Mouse (Mus musculus): ENCODE measurements at regions not wholly inside any gene's neighbourhood (a gene's known extent, or its start where the extent isn't known, plus 50 kb on each side); places are given as distances from the start of the nearest gene placed in this dataset.

DNA sequence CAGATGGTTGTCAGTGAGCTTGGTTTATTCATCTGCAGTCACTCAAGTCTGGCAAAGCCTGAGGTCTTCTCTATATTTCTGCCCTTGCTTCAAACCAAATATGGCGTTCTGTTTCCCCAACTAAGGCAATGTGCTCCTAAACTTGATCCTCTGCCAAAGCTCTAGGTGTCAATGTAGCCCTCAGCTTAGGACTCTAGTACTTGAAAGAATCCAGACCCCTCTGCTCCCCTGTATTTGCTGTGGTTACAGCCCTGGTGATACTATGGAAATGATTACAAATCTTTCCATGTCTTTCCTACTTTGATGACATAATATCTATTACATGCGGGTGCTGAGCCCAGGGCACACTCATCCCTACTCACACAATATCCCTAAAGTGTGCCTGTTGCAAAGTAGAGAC is 672.9 kb upstream of the Tbl1xr1 start:
- no peak for TF ChIP-seq POLR2A (IDR thresholded peaks at IDR 0.05; ENCODE audit: low read depth, low read length)
- no peak for TF ChIP-seq E2F4 (IDR thresholded peaks at IDR 0.05; ENCODE audit: insufficient replicate concordance, low read depth, low read length)
- TF ChIP-seq BHLHE40 (IDR thresholded peaks at IDR 0.05; ENCODE audit: low read depth, low read length): no peak
- no peak for TF ChIP-seq CTCF (conservative IDR thresholded peaks at IDR 0.05 in 1 of 2, IDR thresholded peaks at IDR 0.05 in 1 of 2; ENCODE audit: low read depth in 2 of 2, low read length in 2 of 2)
- no peak for TF ChIP-seq EP300 (IDR thresholded peaks at IDR 0.05; ENCODE audit: low read length)
- no peak for TF ChIP-seq USF1 (IDR thresholded peaks at IDR 0.05; ENCODE audit: low read depth, low read length)
- no peak for TF ChIP-seq HCFC1 (IDR thresholded peaks at IDR 0.05; ENCODE audit: low read depth, low read length)
- TF ChIP-seq SIN3A (IDR thresholded peaks at IDR 0.05; ENCODE audit: low read length): no peak
- no peak for TF ChIP-seq KAT2A (IDR thresholded peaks at IDR 0.05; ENCODE audit: insufficient replicate concordance, low read length)
- no peak for TF ChIP-seq ZMIZ1 (IDR thresholded peaks at IDR 0.05; ENCODE audit: low read depth, low read length)
- TF ChIP-seq POLR2AphosphoS2 (IDR thresholded peaks at IDR 0.05; ENCODE audit: low read depth, low read length): no peak

Data from CH12.LX (cell line).